Mouse (Mus musculus) bone marrow macrophage, adult 2 months (primary cell): ENCODE results near the gene Rab40c.

ENCODE experiments used
- CTCF ChIP-seq: IDR thresholded peaks from 2 replicates; pipeline ENCODE4 v1.5.1; 2012; ENCODE audit warnings: low read depth, mild to moderate bottlenecking, low read length, moderate library complexity
- POLR2A ChIP-seq: IDR thresholded peaks from 2 replicates; pipeline ENCODE4 v1.6.1; 2012; ENCODE audit warnings: mild to moderate bottlenecking, low read depth, low read length, borderline replicate concordance

DNA sequence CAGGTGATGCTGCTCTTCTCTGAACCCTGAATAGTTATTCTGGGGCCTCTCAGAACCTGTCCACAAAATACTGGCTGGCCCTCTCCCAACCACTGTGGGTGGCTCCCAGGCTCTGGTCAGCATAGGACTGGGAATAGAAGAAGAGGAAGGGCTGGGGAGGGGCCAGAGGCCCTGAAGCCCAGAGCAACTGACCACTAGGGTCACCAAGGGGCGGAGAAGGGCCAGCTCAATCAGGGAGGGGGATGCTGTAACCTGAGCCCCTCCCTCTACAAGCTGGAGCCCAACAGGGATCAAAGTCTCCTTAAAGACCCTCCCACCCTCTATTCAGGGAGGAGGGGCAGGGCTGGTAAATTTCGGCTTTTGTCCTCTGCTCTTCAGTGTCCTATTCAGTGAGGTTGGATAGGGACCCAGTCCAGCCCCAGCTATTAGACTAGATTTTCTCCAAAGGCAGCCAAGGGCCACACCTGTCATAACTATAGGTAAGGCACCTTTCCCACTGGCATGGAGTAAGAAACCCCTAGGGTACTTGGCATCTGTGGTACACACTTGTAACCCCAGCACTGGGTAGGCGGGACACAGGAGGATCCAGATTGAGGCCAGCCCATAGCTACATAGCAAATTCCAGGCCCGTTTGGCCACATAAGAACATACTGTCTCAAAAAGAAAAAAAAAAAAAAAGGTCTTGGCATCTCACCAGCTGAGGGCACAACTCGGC, 39.2 kb downstream of the Rab40c start, which contains the start of gene Wfikkn1:
- TF ChIP-seq POLR2A: no peak
- TF ChIP-seq CTCF: no peak
